Mouse (Mus musculus) kidney, embryonic 14.5 days (tissue): ENCODE data around the gene Gdap1l1. TPM values are rescaled to one million over a fixed set of nuclear protein-coding genes. Genes with fewer than 3 reads are reported as not detected.

Experiments
- ATAC-seq: fragments of 200-750 bp; cut with Nextera tagmentation; 2 replicates; pipeline ENCODE4 v1.8.0; 2017; ENCODE audit warnings: moderate number of reproducible peaks, mild to moderate bottlenecking, moderate TSS enrichment, moderate library complexity; ENCODE audit not compliant: low FRiP score, low TSS enrichment
- H3K27ac ChIP-seq: fragments of 300-500 bp; sonication (generic); 2 replicates; pipeline ENCODE4 v1.5.1; 2014; ENCODE audit warnings: low read depth, mild to moderate bottlenecking, low read length, moderate library complexity, mixed read lengths
- H3K27me3 ChIP-seq: fragments of 300-500 bp; sonication (generic); 2 replicates; pipeline ENCODE4 v1.6.1; 2014; ENCODE audit warnings: mild to moderate bottlenecking, low read length; ENCODE audit not compliant: control insufficient read depth, insufficient read depth
- H3K36me3 ChIP-seq: fragments of 300-500 bp; sonication (generic); 2 replicates; pipeline ENCODE4 v1.6.1; 2014; ENCODE audit warnings: low read length, mixed read lengths; ENCODE audit not compliant: control insufficient read depth, insufficient read depth
- H3K4me1 ChIP-seq: fragments of 300-500 bp; sonication (generic); 2 replicates; pipeline ENCODE4 v1.6.1; 2014; ENCODE audit warnings: low read length, mixed read lengths; ENCODE audit not compliant: control insufficient read depth, insufficient read depth
- H3K4me2 ChIP-seq: fragments of 300-500 bp; sonication (generic); replicated peaks from 2 replicates; pipeline ENCODE4 v1.6.1; 2014; ENCODE audit warnings: low read depth, mild to moderate bottlenecking, low read length
- H3K4me3 ChIP-seq: fragments of 300-500 bp; sonication (generic); 2 replicates; pipeline ENCODE4 v1.5.1; 2014; ENCODE audit warnings: mild to moderate bottlenecking, low read length
- H3K9ac ChIP-seq: fragments of 300-500 bp; sonication (generic); 2 replicates; pipeline ENCODE4 v1.6.1; 2014; ENCODE audit warnings: low read depth, mild to moderate bottlenecking, low read length, moderate library complexity
- H3K9me3 ChIP-seq: fragments of 300-500 bp; sonication (generic); 2 replicates; pipeline ENCODE4 v1.6.1; 2016; ENCODE audit warnings: low read length; ENCODE audit not compliant: control insufficient read depth
- WGBS: fragments of 180-500 bp; shearing (Covaris S2); extraction: QIAGEN DNeasy Blood & Tissue Kit; methylation state at CpG from one replicate; pipeline ENCODE4 v1.1.7; 2014; 5-methylcytosine and 5-hydroxymethylcytosine counted together
- polyA plus RNA-seq: library from polyadenylated mRNA; unstranded; fragments of >200 nt; fragmentation: Nextera tagmentation; extraction: Ambion mirVana; gene quantifications from 2 replicates; pipeline ENCODE4 v1.2.1, GENCODE M21; 2014

The Gdap1l1 gene
- polyA plus RNA-seq, 1 experiment from 2014 or later: 0.74 TPM

DNA sequence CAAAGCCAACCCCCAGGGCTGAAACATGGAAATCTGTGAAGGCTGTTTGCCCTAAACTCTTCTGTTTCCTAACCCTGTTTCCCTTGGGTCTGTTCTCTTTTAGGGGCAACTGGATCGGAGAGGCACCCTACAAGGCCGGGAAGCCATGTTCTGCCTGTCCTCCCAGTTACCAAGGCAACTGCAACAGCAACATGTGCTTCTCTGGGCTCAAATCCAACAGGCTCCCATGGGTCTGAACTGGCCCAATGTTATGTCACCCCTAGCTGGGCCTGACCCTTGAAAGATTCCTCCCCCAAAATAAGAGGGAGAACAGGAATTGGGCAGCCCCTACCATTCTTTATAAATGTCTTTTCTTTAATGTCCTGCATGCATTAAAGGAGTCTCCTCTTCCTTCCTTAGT lies 63.9 kb downstream of the Gdap1l1 start:
- Histone ChIP-seq H3K9me3 (no peaks in the 10 kb centered on the region), H3K36me3 (no peaks in the 10 kb centered on the region), H3K9ac (no peak overlapping the region), H3K4me3 (no peak overlapping the region), H3K4me2 (no peak overlapping the region), H3K27ac (no peak overlapping the region), H3K4me1 (no peaks in the 10 kb centered on the region), H3K27me3 (no peaks in the 10 kb centered on the region)
- 75% methylated on average over 2 of the region's 2 CpGs for WGBS
- no peak for ATAC-seq

DNA sequence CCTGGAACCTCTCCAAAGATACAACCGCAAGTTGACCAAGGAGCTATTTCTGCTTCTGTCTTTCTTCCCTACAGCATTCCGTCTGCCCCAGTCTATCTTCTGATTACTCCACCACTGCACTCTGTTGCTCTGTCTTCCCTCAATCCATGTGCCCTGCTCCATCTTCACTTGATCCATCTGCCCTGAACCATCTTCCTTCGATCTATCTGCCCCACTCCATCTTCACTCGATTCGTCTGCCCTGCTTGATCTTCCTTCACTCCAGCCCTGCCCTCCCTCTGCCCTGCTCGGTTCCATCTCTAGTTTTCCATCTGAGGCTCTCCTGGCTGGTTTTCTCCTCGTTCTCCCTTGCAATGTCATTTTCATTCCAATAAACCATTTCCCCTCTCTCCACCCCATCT lies 64.9 kb downstream of the Gdap1l1 start:
- ATAC-seq: no peak
- Histone ChIP-seq H3K9ac (no peak overlapping the region), H3K4me3 (no peak overlapping the region), H3K36me3 (no peaks in the 10 kb centered on the region), H3K4me2 (no peak overlapping the region), H3K27me3 (no peaks in the 10 kb centered on the region), H3K4me1 (no peaks in the 10 kb centered on the region), H3K9me3 (no peaks in the 10 kb centered on the region), H3K27ac (no peak overlapping the region)
- 59% methylated on average over 7 of the region's 7 CpGs for WGBS

Other genes starting within 250 kb of the Gdap1l1 start
- gene Tox2, start 235.4 kb upstream of the Gdap1l1 start, polyA plus RNA-seq: 1.2 and 2.9 TPM in 2 replicates
- 1.0 and 1.6 TPM in 2 replicates for gene Jph2, start 40.5 kb upstream of the Gdap1l1 start, polyA plus RNA-seq
- gene Oser1, start 13.8 kb upstream of the Gdap1l1 start, polyA plus RNA-seq: 74.4 and 93.3 TPM in 2 replicates
- gene Fitm2, start 34.2 kb downstream of the Gdap1l1 start, polyA plus RNA-seq: 5.0 and 9.3 TPM in 2 replicates
- gene R3hdml, start 53.8 kb downstream of the Gdap1l1 start, polyA plus RNA-seq: 26.3 and 29.5 TPM in 2 replicates
- 6.0 and 10.7 TPM in 2 replicates for gene Hnf4a, start 68.3 kb downstream of the Gdap1l1 start, polyA plus RNA-seq
- 16.0 and 40.3 TPM in 2 replicates for gene Ttpal, start 163.8 kb downstream of the Gdap1l1 start, polyA plus RNA-seq
- gene Serinc3, start 206.7 kb downstream of the Gdap1l1 start, polyA plus RNA-seq: 35.4 and 43.0 TPM in 2 replicates
- gene Pkig, start 219.9 kb downstream of the Gdap1l1 start, polyA plus RNA-seq: 187 and 203 TPM in 2 replicates